Mouse (Mus musculus): ENCODE results near the gene Smim8. TPM values are rescaled to one million over a fixed set of nuclear protein-coding genes. Genes with fewer than 3 reads are reported as not detected.
A peak's percentile ranks its signal among the peaks of the same experiment; 100 is the strongest.

Smim8 gene
- polyA plus RNA-seq (2015; fragmentation: Nextera tagmentation; extraction: Ambion mirVana) = 51.0 and 56.2 TPM in 2 replicates

GRCm38 (mm10) chr4:34777677-34778527 is at the start of gene Smim8:
TSS of gene Smim8 (minus strand) at chr4:34778423.
- H3K4me2 ChIP-seq = peak within 1 kb of the TSS; percentile 75
- H3K36me3 ChIP-seq (ENCODE audit: poor library complexity, severe bottlenecking) = no peaks in the 10 kb centered on the region
- 5% methylated on average over 40 of the region's 40 CpGs for WGBS
- peak within 1 kb of the TSS; percentile 60 for H3K27ac ChIP-seq
- peak within 1 kb of the TSS; percentile 71 for H3K9ac ChIP-seq
- H3K9me3 ChIP-seq (replicated peaks) = no peaks in the 10 kb centered on the region
- peaks cover 4% of the 10 kb centered on the region for H3K4me1 ChIP-seq
- H3K27me3 ChIP-seq = no peaks in the 10 kb centered on the region
- H3K4me3 ChIP-seq = peak within 1 kb of the TSS; percentile 66
- ATAC-seq = peak; percentile 95

- no peaks in the 10 kb centered on the region for H3K9me3 ChIP-seq (replicated peaks)
- no peak overlapping the region for H3K4me2 ChIP-seq
- ATAC-seq = no peak
- H3K9ac ChIP-seq = no peak overlapping the region
- no peak overlapping the region for H3K4me3 ChIP-seq
- H3K27me3 ChIP-seq = no peaks in the 10 kb centered on the region
- H3K4me1 ChIP-seq = 0 out of 2 replicates have a peak, but pooled peaks cover 5% of the 10 kb centered on the region
- peaks cover 9% of the 10 kb centered on the region for H3K36me3 ChIP-seq (ENCODE audit: poor library complexity, severe bottlenecking)
- 81% methylated on average over 1 of the region's 1 CpGs for WGBS
- peak overlapping the region; percentile 31; the same call in 1 of the 2 replicates for H3K27ac ChIP-seq
These were observed 45.7 kb upstream of the Smim8 start for GRCm38 (mm10) chr4:34823901-34824300.

DNA sequence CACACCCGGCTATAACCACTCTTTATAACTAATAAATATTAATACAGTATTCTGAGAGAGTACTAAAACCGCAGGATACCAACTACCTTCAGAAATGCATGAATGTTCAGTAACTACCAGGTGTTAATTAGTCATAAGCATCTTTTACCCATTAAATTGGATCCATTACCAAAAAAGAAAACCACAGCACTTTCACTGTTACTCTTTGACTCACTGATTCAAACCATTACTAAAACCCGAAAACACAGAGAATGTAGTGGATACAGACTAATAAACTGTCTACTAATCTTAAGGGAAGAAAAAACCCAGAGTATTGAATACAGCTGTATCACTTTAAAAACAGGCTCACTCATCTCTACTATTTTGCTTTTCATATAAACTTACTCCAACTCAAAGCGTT is 41.7 kb upstream of the Smim8 start:
- no peaks in the 10 kb centered on the region for H3K27me3 ChIP-seq
- 89% methylated on average over 4 of the region's 4 CpGs for WGBS
- H3K9ac ChIP-seq = no peak overlapping the region
- H3K4me3 ChIP-seq = no peak overlapping the region
- H3K4me2 ChIP-seq = no peak overlapping the region
- 0 out of 2 replicates have a peak, but pooled peaks cover 5% of the 10 kb centered on the region for H3K4me1 ChIP-seq
- H3K36me3 ChIP-seq (ENCODE audit: poor library complexity, severe bottlenecking) = peaks cover 38% of the 10 kb centered on the region
- ATAC-seq = no peak
- H3K27ac ChIP-seq = no peak overlapping the region
- H3K9me3 ChIP-seq (replicated peaks) = no peaks in the 10 kb centered on the region

DNA sequence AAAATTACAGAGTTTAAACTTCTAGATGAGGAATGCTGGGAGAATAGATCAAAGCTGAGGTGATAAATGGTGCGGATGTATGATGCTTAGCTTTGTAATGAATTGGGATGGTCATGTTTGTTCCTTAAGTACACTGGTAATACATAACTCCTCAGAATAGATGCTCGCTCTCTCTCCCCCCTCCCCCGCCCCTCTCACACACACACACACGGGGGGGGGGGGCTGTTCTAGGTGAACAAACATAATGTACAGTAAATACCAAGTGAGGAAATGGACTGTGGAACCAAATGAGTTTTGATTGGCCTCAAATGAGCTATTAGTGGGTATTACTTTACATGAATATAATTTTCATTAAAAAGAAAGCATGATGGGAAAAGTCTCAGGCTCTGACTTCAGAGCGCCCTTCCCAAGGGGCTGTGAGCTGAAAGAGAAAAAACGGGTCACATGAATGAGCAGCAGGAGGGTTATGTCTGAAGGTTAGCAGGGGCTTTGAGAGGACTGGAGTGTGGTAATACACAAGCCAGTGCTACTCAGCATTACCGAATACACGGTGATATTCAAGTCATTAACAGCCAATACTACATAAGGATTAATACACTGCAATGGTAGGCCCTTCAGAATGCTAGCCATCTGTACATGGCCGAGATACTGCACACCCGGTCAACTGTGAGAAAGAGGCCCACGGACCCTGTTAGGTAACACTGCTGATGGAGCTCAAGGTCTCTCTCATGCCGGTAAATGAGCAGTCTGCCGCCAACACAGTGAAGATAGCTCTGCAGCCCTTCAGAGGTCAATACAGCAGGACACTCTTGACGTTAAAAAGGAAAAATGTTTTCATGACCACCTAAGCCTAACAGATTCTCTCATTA is 23.2 kb upstream of the Smim8 start:
- no peak overlapping the region for H3K27ac ChIP-seq
- peak; percentile 65 for ATAC-seq
- no peak overlapping the region for H3K9ac ChIP-seq
- no peak overlapping the region for H3K4me3 ChIP-seq
- no peaks in the 10 kb centered on the region for H3K27me3 ChIP-seq
- H3K4me1 ChIP-seq = no peaks in the 10 kb centered on the region
- H3K36me3 ChIP-seq (ENCODE audit: poor library complexity, severe bottlenecking) = peaks cover 22% of the 10 kb centered on the region
- 83% methylated on average over 14 of the region's 14 CpGs for WGBS
- no peak overlapping the region for H3K4me2 ChIP-seq
- no peaks in the 10 kb centered on the region for H3K9me3 ChIP-seq (replicated peaks)

GRCm38 (mm10) chr4:34798005-34798404 is 19.8 kb upstream of the Smim8 start:
- H3K9ac ChIP-seq = no peak overlapping the region
- 0 out of 2 replicates have a peak, but pooled peaks cover 5% of the 10 kb centered on the region for H3K36me3 ChIP-seq (ENCODE audit: poor library complexity, severe bottlenecking)
- no peaks in the 10 kb centered on the region for H3K9me3 ChIP-seq (replicated peaks)
- WGBS = 96% methylated on average over 2 of the region's 2 CpGs
- H3K4me1 ChIP-seq = no peaks in the 10 kb centered on the region
- no peaks in the 10 kb centered on the region for H3K27me3 ChIP-seq
- no peak for ATAC-seq
- H3K27ac ChIP-seq = no peak overlapping the region
- H3K4me2 ChIP-seq = no peak overlapping the region
- H3K4me3 ChIP-seq = no peak overlapping the region

GRCm38 (mm10) chr4:34797294-34797983 is 19.2 kb upstream of the Smim8 start:
- Histone ChIP-seq H3K9ac (no peak overlapping the region), H3K27ac (no peak overlapping the region), H3K4me2 (no peak overlapping the region), H3K27me3 (no peaks in the 10 kb centered on the region), H3K4me3 (no peak overlapping the region), H3K9me3 (replicated peaks) (no peaks in the 10 kb centered on the region), H3K4me1 (no peaks in the 10 kb centered on the region), H3K36me3 (ENCODE audit: poor library complexity, severe bottlenecking) (0 out of 2 replicates have a peak, but pooled peaks cover 3% of the 10 kb centered on the region)
- no peak for ATAC-seq
- 89% methylated on average over 8 of the region's 8 CpGs for WGBS

- Histone ChIP-seq H3K27me3 (no peaks in the 10 kb centered on the region), H3K36me3 (ENCODE audit: poor library complexity, severe bottlenecking) (no peaks in the 10 kb centered on the region), H3K4me2 (no peak overlapping the region), H3K27ac (no peak overlapping the region), H3K4me3 (no peak overlapping the region), H3K4me1 (no peaks in the 10 kb centered on the region), H3K9ac (no peak overlapping the region), H3K9me3 (replicated peaks) (no peaks in the 10 kb centered on the region)
- ATAC-seq = peak; percentile 26; the same call in 1 of the 2 replicates
- 75% methylated on average over 5 of the region's 5 CpGs for WGBS
These were observed 18.1 kb upstream of the Smim8 start for GRCm38 (mm10) chr4:34796294-34796693.

DNA sequence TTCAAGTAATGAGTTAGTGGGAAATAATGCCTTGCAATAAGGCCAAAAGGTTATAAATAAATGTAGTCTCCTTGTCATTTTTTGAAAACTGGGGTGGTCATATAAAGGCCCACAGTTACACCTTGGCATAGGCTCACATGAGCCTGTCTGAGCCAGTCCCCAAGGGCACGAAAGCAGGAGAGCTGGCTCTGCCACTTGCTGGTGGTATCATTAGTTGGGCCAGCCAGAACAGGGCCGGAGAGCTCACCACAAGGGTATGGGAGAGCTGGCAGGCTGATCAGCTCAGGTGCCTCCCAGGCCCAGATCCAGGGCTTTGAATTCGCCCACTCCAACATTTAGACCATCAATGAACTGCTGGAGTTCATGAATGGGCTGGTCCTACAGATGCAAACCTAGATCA is 8.3 kb upstream of the Smim8 start:
- no peaks in the 10 kb centered on the region for H3K9me3 ChIP-seq (replicated peaks)
- H3K27ac ChIP-seq = no peak overlapping the region
- no peak overlapping the region for H3K9ac ChIP-seq
- H3K4me3 ChIP-seq = no peak overlapping the region
- H3K36me3 ChIP-seq (ENCODE audit: poor library complexity, severe bottlenecking) = no peaks in the 10 kb centered on the region
- no peaks in the 10 kb centered on the region for H3K27me3 ChIP-seq
- H3K4me1 ChIP-seq = no peaks in the 10 kb centered on the region
- H3K4me2 ChIP-seq = no peak overlapping the region
- WGBS = 85% methylated on average over 3 of the region's 3 CpGs
- ATAC-seq = no peak

DNA sequence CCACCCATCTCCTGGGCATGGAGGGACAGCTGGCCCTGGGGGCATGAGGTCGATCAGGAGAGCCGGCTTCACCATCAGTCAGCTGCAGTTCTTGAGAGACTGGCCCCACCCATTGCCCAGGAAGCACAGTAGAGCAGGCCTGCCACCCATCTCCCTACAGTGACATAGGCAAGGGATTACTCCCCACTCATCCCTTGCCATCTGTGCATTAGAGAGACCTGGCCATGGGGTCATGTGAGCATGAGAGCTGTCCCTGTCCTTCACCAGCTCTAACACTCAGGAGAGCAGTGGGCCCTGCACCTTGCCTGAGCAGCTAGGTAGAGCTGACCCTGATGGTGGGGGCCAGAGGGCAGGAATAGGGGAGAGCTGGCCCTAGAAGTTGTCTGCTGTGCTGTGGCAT is 7.4 kb upstream of the Smim8 start:
- Histone ChIP-seq H3K9ac (no peak overlapping the region), H3K27ac (no peak overlapping the region), H3K36me3 (ENCODE audit: poor library complexity, severe bottlenecking) (no peaks in the 10 kb centered on the region), H3K4me2 (no peak overlapping the region), H3K9me3 (replicated peaks) (no peaks in the 10 kb centered on the region), H3K4me1 (no peaks in the 10 kb centered on the region), H3K27me3 (no peaks in the 10 kb centered on the region), H3K4me3 (no peak overlapping the region)
- no peak for ATAC-seq
- WGBS = 72% methylated on average over 2 of the region's 2 CpGs

GRCm38 (mm10) chr4:34784865-34785264 is 6.6 kb upstream of the Smim8 start:
- Histone ChIP-seq H3K9me3 (replicated peaks) (no peaks in the 10 kb centered on the region), H3K27me3 (no peaks in the 10 kb centered on the region), H3K4me2 (no peak overlapping the region), H3K4me3 (no peak overlapping the region), H3K4me1 (no peaks in the 10 kb centered on the region), H3K27ac (no peak overlapping the region), H3K9ac (no peak overlapping the region), H3K36me3 (ENCODE audit: poor library complexity, severe bottlenecking) (no peaks in the 10 kb centered on the region)
- 55% methylated on average over 5 of the region's 5 CpGs for WGBS
- no peak for ATAC-seq

GRCm38 (mm10) chr4:34782730-34783129 is 4.5 kb upstream of the Smim8 start:
- no peaks in the 10 kb centered on the region for H3K27me3 ChIP-seq
- no peak overlapping the region for H3K4me2 ChIP-seq
- H3K36me3 ChIP-seq (ENCODE audit: poor library complexity, severe bottlenecking) = no peaks in the 10 kb centered on the region
- H3K27ac ChIP-seq = no peak overlapping the region
- no peak overlapping the region for H3K9ac ChIP-seq
- 20% methylated on average over 4 of the region's 4 CpGs for WGBS
- no peak overlapping the region for H3K4me3 ChIP-seq
- ATAC-seq = no peak
- peaks cover under 1% of the 10 kb centered on the region; the same call in 1 of the 2 replicates for H3K4me1 ChIP-seq
- H3K9me3 ChIP-seq (replicated peaks) = no peaks in the 10 kb centered on the region

Data from forebrain, embryonic 13.5 days (tissue).